Mouse (Mus musculus) hematopoietic multipotent progenitor cell, adult 10-12 weeks (in vitro differentiated cells): Measurements from ENCODE around the gene Snrpb. TPM values are rescaled to one million over a fixed set of nuclear protein-coding genes. Genes with fewer than 3 reads are reported as not detected.

Experiments used
- polyA plus RNA-seq: library from polyadenylated mRNA; stranded (reverse); fragments of >175 nt; gene quantifications from 2 replicates; pipeline ENCODE4 v1.2.3, GENCODE M21; 2012; ENCODE audit warnings: low replicate concordance

The Snrpb gene
- polyA plus RNA-seq = 226 and 366 TPM in 2 replicates

GRCm38 (mm10) chr2:130178706-130179506 lies at the start of gene Snrpb:
TSS of gene Snrpb (minus strand) at chr2:130179403.

DNA sequence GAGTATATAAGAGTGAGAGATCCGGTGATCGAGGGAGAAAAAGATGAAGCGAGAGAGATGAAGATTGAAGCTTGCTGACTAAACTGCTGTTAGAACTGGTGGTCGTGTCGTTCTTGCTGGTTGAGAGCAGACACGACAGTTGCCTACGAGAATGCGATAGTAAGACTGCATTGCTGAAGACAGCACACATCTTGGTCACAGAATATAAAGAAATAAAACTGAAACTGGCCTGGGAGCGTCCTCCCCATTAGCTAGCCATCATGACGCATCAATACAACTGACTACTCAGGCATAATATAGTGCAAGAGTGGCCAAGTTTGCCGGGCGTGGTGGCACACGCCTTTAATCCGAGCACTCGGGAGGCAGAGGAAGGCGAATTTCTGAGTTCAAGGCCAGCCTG lies 15.7 kb upstream of the Snrpb start, which contains the start of gene Tmc2:
TSS of gene Tmc2 (plus strand) at position 301 of the 400 bp plus-strand sequence.

Other genes starting within 250 kb of the Snrpb start
- gene Tgm3, start 167.1 kb downstream of the Snrpb start, polyA plus RNA-seq = 0.07 and 0.15 TPM in 2 replicates
- not detected in 2 replicates for gene Tgm6, start 67.0 kb downstream of the Snrpb start, polyA plus RNA-seq
- gene Tmc2, start 15.8 kb upstream of the Snrpb start, polyA plus RNA-seq = not detected in 2 replicates
- gene Nop56, start 95.0 kb upstream of the Snrpb start, polyA plus RNA-seq = 15.9 and 35.4 TPM in 2 replicates
- 32.1 and 38.8 TPM in 2 replicates for gene Idh3b, start 105.1 kb upstream of the Snrpb start, polyA plus RNA-seq
- 0.04 and 0.15 TPM in 2 replicates for gene Ebf4, start 115.8 kb upstream of the Snrpb start, polyA plus RNA-seq
- gene Cpxm1, start 218.2 kb upstream of the Snrpb start, polyA plus RNA-seq = 0.17 TPM in 2 replicates
- not detected in 2 replicates for gene Gm28372, start 225.8 kb upstream of the Snrpb start, polyA plus RNA-seq
- gene 1700020A23Rik, start 225.9 kb upstream of the Snrpb start, polyA plus RNA-seq = not detected in 2 replicates
- gene Tmem239, start 227.1 kb upstream of the Snrpb start, polyA plus RNA-seq = not detected in 2 replicates
- 14.7 and 20.6 TPM in 2 replicates for gene Vps16, start 244.9 kb upstream of the Snrpb start, polyA plus RNA-seq
- gene Pced1a, start 245.3 kb upstream of the Snrpb start, polyA plus RNA-seq = 16.8 and 23.8 TPM in 2 replicates